Mouse (Mus musculus): ENCODE measurements at regions not wholly inside any gene's neighbourhood (a gene's known extent, or its start where the extent isn't known, plus 50 kb on each side); places are given as distances from the start of the nearest gene placed in this dataset.

DNA sequence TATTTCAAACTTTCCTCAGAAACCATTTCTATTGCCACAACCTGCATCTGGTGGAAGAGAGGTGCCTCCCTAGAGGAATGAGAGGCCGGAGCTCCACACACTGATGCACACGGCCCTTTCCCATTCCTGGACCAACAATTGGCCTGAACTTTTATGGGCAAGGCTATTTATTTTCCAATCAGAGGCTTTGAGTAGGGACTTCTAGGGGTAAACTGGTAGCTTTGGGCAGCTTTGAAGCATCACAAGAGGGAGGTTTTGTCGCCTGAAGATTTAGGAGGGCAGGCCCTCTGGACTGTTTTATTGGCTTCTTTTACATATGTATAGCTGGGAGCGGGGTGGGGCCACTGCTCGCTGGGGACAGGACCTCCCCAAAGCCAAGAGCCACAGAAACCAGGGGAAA is 57.7 kb upstream of the Pax6 start:
- Histone ChIP-seq H3K9ac (ENCODE audit: insufficient read depth, low read depth) (no peak overlapping the region), H3K4me1 (ENCODE audit: control insufficient read depth in 1 of 2, insufficient read depth in 2 of 2) (no peaks in the 10 kb centered on the region), H3K4me2 (ENCODE audit: insufficient read depth, low read depth, poor library complexity, severe bottlenecking) (no peak overlapping the region), H3K36me3 (replicated peaks in 1 of 2; ENCODE audit: control insufficient read depth in 1 of 2, insufficient read depth in 1 of 2, low read length in 1 of 2) (no peaks in the 10 kb centered on the region), H3K9me3 (replicated peaks; ENCODE audit: low read length) (no peaks in the 10 kb centered on the region), H3K27me3 (replicated peaks) (no peaks in the 10 kb centered on the region), H3K79me2 (replicated peaks; ENCODE audit: control insufficient read depth, extremely low read depth, insufficient read depth, poor library complexity, severe bottlenecking) (no peaks in the 10 kb centered on the region), H3K27ac (ENCODE audit: insufficient read depth, low read depth) (no peak overlapping the region), H3K4me3 (replicated peaks in 1 of 3; ENCODE audit: low read depth in 2 of 3, low read length in 2 of 3, poor library complexity in 1 of 3) (no peak overlapping the region)
- TF ChIP-seq JUND (conservative IDR thresholded peaks at IDR 0.05; ENCODE audit: low read depth, low read length), result no peak
- TF ChIP-seq NELFE (IDR thresholded peaks at IDR 0.05; ENCODE audit: low read depth, low read length), result no peak
- TF ChIP-seq SMC3 (IDR thresholded peaks at IDR 0.05; ENCODE audit: low read depth, low read length), result no peak
- no peak for TF ChIP-seq PAX5 (IDR thresholded peaks at IDR 0.05; ENCODE audit: low read length)
- no peak for TF ChIP-seq CHD2 (IDR thresholded peaks at IDR 0.05; ENCODE audit: low read length)
- TF ChIP-seq USF1 (IDR thresholded peaks at IDR 0.05; ENCODE audit: low read depth, low read length), result no peak
- TF ChIP-seq ZC3H11A (IDR thresholded peaks at IDR 0.05; ENCODE audit: low read depth, low read length), result no peak
- no peak for TF ChIP-seq USF2 (conservative IDR thresholded peaks at IDR 0.05; ENCODE audit: low read depth, low read length)
- no peak for TF ChIP-seq ZKSCAN1 (IDR thresholded peaks at IDR 0.05; ENCODE audit: borderline replicate concordance, low read depth, low read length)
- no peak for TF ChIP-seq RCOR1 (conservative IDR thresholded peaks at IDR 0.05; ENCODE audit: low read depth, low read length)
- no peak for TF ChIP-seq HCFC1 (IDR thresholded peaks at IDR 0.05; ENCODE audit: low read depth, low read length)
- no peak for TF ChIP-seq TBP (conservative IDR thresholded peaks at IDR 0.05; ENCODE audit: low read depth, low read length)
- TF ChIP-seq GABPA (IDR thresholded peaks at IDR 0.05; ENCODE audit: insufficient replicate concordance, low read depth, low read length), result no peak
- in situ Hi-C loops (cut with MboI; ENCODE audit: low pct_ligation_motif_present, low pct_unique_long_range_greater_than_20kb, low sequenced_read_pairs), result loop anchor here (10.0 to 25.0 kb wide), 2 partner anchors 474 to 576 kb away; no protein-coding TSS in a partner anchor
- no peak for DNase-seq (ENCODE audit: extremely low read depth)
- dilution Hi-C loops (cut with MboI; ENCODE audit: extremely low pct_ligation_motif_present, extremely low pct_unique_long_range_greater_than_20kb, low sequenced_read_pairs), result no loop called here

DNA sequence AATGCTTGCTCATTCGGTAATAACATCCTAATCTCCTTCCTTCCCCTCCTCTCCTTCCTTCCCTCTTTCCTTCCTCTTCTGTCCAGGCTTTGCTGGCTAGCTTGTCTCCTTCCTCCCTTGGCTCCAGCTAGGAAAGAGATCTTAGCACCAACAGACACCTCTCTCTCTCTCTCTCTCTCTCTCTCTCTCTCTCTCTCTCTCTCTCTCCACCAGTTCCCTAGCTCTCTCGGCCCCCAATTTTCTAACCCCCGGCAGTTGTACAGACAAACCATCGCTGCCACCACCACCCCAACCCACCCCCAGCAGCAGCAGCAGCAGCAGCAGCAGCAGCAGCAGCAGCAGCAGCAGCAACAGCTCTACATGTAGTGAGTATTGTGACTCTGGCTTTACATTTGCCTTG is 57.0 kb upstream of the Pax6 start:
- H3K4me1 ChIP-seq (ENCODE audit: control insufficient read depth in 1 of 2, insufficient read depth in 2 of 2), result no peaks in the 10 kb centered on the region
- no peak overlapping the region for H3K27ac ChIP-seq (ENCODE audit: insufficient read depth, low read depth)
- in situ Hi-C loops (cut with MboI; ENCODE audit: low pct_ligation_motif_present, low pct_unique_long_range_greater_than_20kb, low sequenced_read_pairs), result loop anchor here (10.0 to 25.0 kb wide), 2 partner anchors 473 to 576 kb away; no protein-coding TSS in a partner anchor
- H3K4me2 ChIP-seq (ENCODE audit: insufficient read depth, low read depth, poor library complexity, severe bottlenecking), result no peak overlapping the region
- DNase-seq (ENCODE audit: extremely low read depth), result no peak
- dilution Hi-C loops (cut with MboI; ENCODE audit: extremely low pct_ligation_motif_present, extremely low pct_unique_long_range_greater_than_20kb, low sequenced_read_pairs), result no loop called here
- no peaks in the 10 kb centered on the region for H3K79me2 ChIP-seq (replicated peaks; ENCODE audit: control insufficient read depth, extremely low read depth, insufficient read depth, poor library complexity, severe bottlenecking)
- TF ChIP-seq RAD21 (IDR thresholded peaks at IDR 0.05; ENCODE audit: low read depth, low read length) (no peak), BHLHE40 (IDR thresholded peaks at IDR 0.05; ENCODE audit: low read depth, low read length) (no peak), ETS1 (conservative IDR thresholded peaks at IDR 0.05; ENCODE audit: low read depth, low read length) (no peak), RCOR1 (conservative IDR thresholded peaks at IDR 0.05; ENCODE audit: low read depth, low read length) (no peak), USF2 (conservative IDR thresholded peaks at IDR 0.05; ENCODE audit: low read depth, low read length) (no peak), ELF1 (IDR thresholded peaks at IDR 0.05; ENCODE audit: low read depth, low read length) (no peak), IRF4 (IDR thresholded peaks at IDR 0.05; ENCODE audit: low read depth, low read length) (no peak), ZMIZ1 (IDR thresholded peaks at IDR 0.05; ENCODE audit: low read depth, low read length) (no peak), USF1 (IDR thresholded peaks at IDR 0.05; ENCODE audit: low read depth, low read length) (no peak), MXI1 (IDR thresholded peaks at IDR 0.05; ENCODE audit: low read depth, low read length) (no peak), SMC3 (IDR thresholded peaks at IDR 0.05; ENCODE audit: low read depth, low read length) (no peak), GABPA (IDR thresholded peaks at IDR 0.05; ENCODE audit: insufficient replicate concordance, low read depth, low read length) (no peak), CTCF (conservative IDR thresholded peaks at IDR 0.05 in 1 of 2, IDR thresholded peaks at IDR 0.05 in 1 of 2; ENCODE audit: low read depth in 2 of 2, low read length in 2 of 2) (no peak), NELFE (IDR thresholded peaks at IDR 0.05; ENCODE audit: low read depth, low read length) (no peak), TCF12 (IDR thresholded peaks at IDR 0.05; ENCODE audit: low read depth, low read length) (no peak)
- H3K4me3 ChIP-seq (replicated peaks in 1 of 3; ENCODE audit: low read depth in 2 of 3, low read length in 2 of 3, poor library complexity in 1 of 3), result no peak overlapping the region
- H3K36me3 ChIP-seq (replicated peaks in 1 of 2; ENCODE audit: control insufficient read depth in 1 of 2, insufficient read depth in 1 of 2, low read length in 1 of 2), result no peaks in the 10 kb centered on the region
- H3K9me3 ChIP-seq (replicated peaks; ENCODE audit: low read length), result no peaks in the 10 kb centered on the region
- no peaks in the 10 kb centered on the region for H3K27me3 ChIP-seq (replicated peaks)
- H3K9ac ChIP-seq (ENCODE audit: insufficient read depth, low read depth), result no peak overlapping the region
